Mouse (Mus musculus): Measurements from ENCODE around the gene Ak4.

DNA sequence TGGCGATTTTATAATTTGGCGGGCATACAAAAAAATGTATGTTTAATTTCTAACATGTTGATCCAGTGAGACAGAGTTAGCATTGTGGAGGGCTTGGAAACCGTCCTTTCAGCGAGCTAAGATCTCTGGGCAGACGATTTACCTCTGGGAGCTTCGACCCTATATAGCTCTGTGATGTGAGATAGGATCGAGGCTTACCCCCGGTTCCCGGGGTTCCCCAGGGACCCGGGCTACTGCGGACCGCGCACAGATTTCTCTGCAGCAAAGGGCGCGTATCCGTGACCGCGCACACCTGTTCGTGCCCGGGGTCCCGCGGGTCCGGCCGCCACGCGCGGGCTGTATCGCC, 77.1 kb downstream of the Ak4 start:
- no peak for TF ChIP-seq CTCF (IDR thresholded peaks at IDR 0.05; ENCODE audit: low read depth, low read length)
- no peak for TF ChIP-seq POLR2A (IDR thresholded peaks at IDR 0.05; ENCODE audit: borderline replicate concordance, low read depth, low read length)

Data from bone marrow macrophage, adult 2 months (primary cell).